Mouse (Mus musculus) retina, embryonic 14.5 days (tissue): ENCODE measurements around the gene Anp32e.
A peak's percentile ranks its signal among the peaks of the same experiment; 100 is the strongest.
"Not testable (repeated sequence)": the region's sequence is repeated elsewhere in the genome, so short reads cannot be mapped to it uniquely, and the experiment has no call there.

Experiments
- DNase-seq: peaks from one replicate; pipeline ENCODE4 v3.0.0-alpha.2; 2015; ENCODE audit warnings: low spot score

The Anp32e gene

DNA sequence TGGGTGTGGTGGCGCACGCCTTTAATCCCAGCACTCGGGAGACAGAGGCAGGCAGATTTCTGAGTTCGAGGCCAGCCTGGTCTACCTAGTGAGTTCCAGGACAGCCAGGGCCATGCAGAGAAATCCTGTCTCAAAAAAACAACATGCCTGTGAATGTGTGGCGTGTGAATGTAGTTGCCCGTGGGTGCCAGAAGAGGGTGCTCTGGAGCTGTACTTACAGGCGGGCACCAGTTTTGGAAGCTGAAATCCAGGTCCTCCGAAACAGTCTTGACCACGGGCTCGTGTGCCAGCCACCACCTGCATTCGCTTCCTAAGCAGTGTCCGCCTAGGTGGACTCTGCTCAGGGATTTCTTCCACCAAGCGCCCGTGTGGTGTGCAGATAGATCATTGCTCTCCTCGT, 9.8 kb downstream of the Anp32e start:
- DNase-seq = no peak

- DNase-seq = no peak
These were observed 13.7 kb downstream of the Anp32e start for GRCm38 (mm10) chr3:95942749-95943148.

DNA sequence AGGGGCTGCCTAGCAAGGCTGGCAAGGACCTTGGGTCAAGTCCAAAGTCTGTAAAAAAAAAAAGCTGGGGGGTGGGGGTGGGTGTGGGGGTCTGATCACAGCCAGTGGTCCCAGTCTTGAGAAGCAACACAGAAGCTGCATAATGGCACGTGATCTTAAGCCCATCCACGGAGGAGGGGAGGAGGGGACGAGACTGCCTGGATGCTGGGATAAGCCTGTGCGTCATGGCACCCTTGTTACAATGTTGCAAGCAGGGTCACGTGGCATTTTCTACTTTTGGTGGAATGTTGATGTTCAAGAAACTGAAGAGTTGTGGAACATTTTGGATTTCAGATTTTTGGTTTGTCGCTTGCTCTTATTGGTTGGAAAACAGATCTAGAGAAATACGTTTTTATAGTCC, 14.2 kb downstream of the Anp32e start:
- no peak for DNase-seq

DNA sequence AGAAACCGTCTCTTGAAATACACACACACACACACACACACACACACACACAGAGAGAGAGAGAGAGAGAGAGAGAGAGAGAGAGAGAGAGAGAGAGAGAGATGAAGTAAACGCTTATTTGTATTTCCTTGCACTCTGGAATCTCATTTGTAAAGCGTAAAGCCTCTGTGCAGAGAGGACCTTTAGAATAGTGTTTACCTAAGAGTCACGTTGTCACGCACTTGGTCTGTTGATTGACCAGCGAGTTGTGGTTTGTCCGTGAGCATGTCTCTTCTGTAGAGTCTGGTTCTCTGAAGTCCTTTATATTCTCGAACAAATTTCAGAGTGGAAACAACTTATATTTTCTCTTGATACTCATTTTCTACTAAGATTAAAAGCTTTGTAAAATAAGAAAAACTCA, 15.7 kb downstream of the Anp32e start:
- no peak for DNase-seq

DNA sequence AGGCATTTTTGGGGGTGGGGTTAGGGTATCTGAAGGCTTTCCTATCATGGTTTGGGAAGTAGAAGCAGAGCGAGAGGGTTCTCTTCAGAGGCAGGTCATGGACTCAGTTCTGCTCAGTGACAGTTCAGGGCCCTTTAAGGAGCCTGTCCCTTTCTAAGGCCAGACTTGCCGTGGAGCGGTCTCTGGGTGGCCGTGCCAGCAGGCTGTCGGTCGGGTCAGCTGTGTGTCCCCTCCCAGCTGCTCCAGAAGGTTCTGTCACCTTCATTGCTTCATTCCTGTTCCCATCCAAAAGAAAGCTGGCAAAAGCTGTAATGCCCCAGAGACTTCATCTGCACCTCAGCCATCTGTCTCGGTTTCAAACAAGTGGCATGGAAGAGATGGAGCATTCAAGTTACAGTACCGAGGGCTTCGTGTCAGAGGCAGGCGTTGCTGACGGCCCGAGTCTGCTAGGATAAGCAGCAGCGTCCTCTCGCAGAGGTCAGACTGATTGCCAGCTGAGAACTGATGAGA, 16.7 kb downstream of the Anp32e start:
- no peak for DNase-seq

DNA sequence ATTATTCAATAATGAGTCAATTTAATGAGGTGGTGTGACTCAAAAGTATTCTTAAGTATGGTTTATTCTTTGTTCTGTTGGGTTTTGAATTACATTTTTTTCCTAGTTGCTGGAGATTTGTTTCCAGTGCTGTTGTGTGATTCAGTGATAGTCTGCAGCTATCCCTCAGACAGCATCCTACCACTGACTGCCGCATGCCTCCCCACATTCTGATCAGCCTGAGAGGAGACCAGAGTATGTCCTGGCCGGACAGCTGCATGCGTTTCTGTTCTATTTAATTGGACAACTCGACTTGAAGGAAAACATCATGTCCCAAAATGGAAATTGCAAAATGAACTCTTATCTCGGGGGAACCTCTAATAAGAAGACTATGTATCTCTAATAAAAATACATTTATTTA, 19.3 kb downstream of the Anp32e start:
- DNase-seq = no peak

DNA sequence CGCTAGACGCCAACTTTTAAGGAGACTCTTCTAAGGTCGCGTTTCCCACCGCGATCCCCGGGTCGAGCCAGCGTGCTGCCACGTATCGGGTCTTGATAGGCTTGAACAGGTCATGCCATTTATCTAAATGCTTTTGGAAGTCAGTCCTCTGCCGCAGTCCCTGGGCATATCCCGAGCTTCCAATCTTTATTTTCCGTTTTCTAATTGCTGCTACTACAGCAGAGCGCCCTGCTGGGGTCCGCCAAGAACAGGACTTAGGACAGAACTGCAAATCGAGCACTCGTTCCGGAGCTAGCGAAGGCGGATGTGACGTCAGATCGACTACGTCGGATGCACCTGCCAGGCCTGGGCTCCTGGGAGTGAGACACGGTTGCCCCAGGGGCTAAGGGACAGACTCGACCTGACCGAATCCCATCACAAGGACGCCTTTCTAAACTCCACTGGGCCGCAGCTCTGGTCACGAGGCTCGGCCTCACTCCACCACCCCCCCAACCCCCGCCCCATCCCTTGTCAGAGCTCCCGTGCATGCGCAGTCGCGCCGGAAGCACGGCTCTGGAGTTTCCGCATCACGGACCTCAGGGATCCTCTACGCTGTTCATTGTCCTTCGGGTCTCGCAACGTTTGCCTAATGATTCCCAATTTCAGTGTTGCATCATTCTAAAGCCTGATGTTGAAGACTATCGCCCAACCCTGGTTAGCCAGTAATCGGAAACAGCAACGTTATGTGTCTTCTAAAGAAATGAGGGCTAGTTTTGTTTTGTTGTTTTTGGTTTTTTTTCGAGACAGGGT, 21.9 kb downstream of the Anp32e start:
- DNase-seq = peak; percentile 89

GRCm38 (mm10) chr3:95951566-95951965, 22.5 kb downstream of the Anp32e start:
- DNase-seq = not testable (repeated sequence)

DNA sequence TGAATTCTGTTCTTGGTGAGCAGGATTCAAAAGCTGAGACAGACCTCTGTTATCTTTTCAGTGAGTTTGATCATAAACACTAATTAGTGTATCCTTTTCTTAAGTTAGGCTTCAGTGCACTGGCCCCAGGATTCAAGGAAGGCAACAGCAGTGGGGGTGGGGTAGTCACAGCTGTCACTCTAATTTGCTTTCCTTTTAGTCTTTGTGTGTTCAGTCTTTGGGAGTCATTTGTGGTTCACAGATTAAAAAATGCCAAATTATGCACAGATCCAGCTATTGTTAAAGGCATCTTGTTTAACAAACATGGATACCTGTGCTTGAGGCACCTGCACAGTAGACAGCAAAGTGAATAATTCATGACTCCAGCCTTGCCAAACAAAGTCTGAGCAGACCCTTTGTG, 24.0 kb downstream of the Anp32e start:
- peak; percentile 48 for DNase-seq

GRCm38 (mm10) chr3:95953522-95953921, 24.5 kb downstream of the Anp32e start:
- DNase-seq = no peak

- not testable (repeated sequence) for DNase-seq
These were observed 25.7 kb downstream of the Anp32e start for GRCm38 (mm10) chr3:95954648-95955173.

GRCm38 (mm10) chr3:95955318-95955717, 26.3 kb downstream of the Anp32e start:
- no peak for DNase-seq

- DNase-seq = no peak
These were observed 28.5 kb downstream of the Anp32e start for GRCm38 (mm10) chr3:95957359-95958148.

DNA sequence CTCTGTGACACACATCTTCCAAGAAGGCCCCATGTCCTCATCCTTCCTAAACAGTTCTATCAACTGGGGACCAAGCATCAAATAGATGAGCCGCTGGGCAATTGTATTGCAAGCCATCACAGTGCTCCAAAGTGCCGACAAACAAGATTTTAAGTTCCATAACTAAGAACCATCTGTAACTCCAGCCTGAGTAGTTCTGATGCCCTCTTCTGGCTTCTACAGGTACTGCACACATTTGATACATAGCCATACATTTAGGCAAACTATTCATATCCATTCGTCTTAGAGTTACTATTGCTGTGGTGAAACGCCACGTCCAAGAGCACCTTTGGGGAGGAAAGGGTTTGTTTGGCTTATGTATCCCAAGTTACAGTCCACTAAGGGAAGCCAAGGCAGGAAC, 30.0 kb downstream of the Anp32e start:
- DNase-seq = peak; percentile 48

DNA sequence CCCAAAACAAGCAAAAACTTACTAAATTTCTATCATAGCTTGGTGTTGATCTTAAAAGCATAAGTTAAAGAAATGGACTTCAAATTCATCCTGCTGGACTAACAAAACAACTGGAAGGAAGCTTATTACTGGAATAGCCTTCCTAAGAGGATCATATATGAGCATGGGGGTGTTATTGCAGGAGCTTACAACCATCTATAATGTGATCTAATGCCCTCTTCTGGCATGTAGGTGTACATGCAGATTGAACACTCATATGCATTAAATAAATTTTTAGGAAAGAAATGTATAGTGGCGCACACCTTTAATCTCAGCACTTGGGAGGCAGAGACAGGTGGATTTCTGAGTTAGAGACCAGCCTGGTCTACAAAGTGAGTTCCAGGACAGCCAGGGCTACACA, 30.8 kb downstream of the Anp32e start:
- DNase-seq = no peak

DNA sequence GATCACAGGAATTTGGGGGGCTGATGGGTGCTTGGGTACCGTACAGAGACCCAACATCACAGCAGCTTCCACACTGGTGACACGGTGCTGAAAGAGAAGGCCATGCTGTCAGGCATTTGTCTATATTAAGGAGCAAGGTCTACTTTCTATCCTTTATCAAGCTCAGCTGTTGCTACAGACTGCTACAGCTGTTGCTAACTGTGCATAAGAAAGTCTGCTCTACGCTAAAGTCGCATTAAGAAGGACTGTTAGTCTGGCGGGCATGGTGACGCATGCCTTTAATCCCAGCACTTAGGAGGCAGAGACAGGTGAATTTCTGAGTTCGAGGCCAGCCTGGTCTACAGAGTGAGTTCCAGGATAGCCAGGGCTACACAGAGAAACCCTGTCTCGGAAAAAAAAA, 33.1 kb downstream of the Anp32e start:
- not testable (repeated sequence) for DNase-seq

DNA sequence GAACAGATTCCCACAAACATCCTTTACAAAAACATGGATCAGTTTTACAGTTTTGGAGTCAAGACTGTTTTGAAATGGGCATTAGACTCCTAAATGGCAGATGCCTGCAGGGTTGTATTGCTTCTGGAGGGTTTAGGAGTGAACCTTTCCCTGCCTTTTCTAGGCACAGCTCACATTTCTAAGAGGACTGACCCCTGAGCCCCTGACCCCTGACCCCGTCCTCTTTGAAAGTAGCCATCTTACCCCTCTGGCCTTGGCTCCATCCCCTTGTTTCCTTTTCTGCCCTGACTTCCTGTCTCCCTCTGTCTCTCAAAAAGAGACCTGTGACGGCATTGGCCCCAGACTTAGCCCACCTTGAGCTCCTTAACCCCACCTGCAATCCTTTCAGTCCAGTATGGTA, 34.2 kb downstream of the Anp32e start:
- no peak for DNase-seq

DNA sequence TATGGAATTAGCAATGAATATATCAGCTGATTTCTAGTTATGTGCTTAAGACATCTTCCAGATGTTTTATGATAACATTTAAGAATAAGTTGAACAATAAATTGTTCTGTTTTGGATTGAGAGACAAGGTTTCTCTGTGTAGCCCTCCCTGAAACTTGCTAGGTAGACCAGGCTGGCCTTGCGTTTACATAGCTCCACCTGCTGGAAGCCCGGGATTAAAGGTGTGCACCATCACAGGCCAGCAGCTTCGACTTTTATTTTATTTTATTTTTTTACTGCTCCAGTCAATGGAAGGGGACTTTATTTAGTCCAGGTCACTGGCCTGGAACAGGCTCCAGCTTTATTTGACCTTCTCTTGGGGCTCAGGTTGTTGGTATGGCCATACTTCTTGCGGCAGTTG, 34.6 kb downstream of the Anp32e start:
- DNase-seq = peak; percentile 45

- DNase-seq = peak; percentile 89
These were observed 36.7 kb downstream of the Anp32e start for GRCm38 (mm10) chr3:95965518-95966451.

DNA sequence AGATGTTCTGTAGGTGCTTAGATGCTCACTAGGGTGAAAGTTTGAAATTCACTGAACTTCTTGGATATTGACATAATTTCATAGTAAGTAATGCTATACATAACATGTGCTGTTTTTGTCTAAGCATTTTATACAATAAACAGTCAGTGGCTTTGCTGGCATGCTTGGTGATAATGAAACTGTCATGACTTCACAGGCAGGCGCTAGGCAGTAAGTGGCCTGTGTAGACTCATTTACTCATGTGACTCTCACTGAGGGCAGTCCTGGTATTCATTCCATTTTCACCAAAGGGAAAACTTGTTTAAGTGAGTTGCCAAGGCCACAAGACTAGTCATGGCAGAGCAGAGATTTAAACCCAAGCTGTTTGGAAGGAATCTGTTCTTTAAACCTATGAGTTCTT, 40.2 kb downstream of the Anp32e start:
- no peak for DNase-seq

DNA sequence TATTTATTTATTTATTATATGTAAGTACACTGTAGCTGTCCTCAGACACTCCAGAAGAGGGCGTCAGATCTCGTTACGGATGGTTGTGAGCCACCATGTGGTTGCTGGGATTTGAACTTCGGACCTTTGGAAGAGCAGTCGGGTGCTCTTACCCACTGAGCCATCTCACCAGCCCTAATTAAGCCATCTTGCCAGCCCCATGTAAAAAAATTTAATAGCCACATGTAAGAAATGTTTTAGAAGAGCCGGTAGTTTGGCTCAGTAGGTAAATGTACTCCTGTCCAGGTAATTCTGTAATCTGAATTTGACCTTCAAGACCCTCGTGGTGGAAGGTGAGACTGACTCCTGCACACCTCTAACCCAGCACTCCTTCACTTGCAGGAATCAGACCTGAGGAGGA, 41.6 kb downstream of the Anp32e start:
- not testable (repeated sequence) for DNase-seq
